Mouse (Mus musculus): ENCODE data around the gene Pet117.
"Not testable (repeated sequence)": the region's sequence is repeated elsewhere in the genome, so short reads cannot be mapped to it uniquely, and the experiment has no call there.

The Pet117 gene

GRCm38 (mm10) chr2:144368400-144369019 is at the start of gene Pet117, which contains the start of gene Kat14:
TSS of gene Pet117 (plus strand) at chr2:144368996.
TSS of gene Kat14 (plus strand) at chr2:144368983.
- peak; percentile 96 to 97 for DNase-seq

GRCm38 (mm10) chr2:144324218-144324617 is 44.6 kb upstream of the Pet117 start:
- DNase-seq, result no peak

- DNase-seq, result no peak
These were observed 39.3 kb upstream of the Pet117 start for GRCm38 (mm10) chr2:144329451-144329850.

GRCm38 (mm10) chr2:144329937-144330336 is 38.9 kb upstream of the Pet117 start:
- DNase-seq, result no peak

DNA sequence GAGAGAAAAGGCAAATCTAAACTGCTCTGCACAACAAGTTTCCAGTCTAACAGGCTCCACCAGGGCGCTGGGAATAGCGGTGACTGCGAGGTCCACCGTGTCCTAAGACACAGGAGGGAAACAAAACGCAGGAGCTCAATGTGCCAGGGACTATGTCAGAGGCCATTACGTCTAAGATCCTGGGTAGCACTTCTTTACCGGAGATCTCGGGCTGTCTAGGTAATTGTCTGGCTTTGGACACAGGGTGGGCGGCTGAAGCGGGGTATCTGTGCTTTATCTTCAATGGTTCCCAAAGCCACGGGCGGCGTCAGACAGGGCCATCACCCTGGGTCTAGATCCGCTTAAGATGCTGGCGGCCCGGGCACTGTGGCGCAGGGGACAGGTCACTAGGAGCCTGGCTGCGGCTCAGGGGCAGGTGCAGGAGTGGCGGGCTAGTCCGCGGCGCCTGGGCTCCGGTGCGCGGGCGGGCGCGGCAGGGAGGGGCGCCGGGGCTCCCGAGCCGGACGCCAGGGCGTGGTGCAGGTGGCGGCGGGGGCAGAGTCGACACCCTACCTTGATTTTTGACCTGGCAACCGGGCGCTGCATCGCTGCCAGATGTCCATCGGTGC is 38.3 kb upstream of the Pet117 start:
- DNase-seq, result peak in 1 of 2 experiments; percentile 30

- DNase-seq, result peak; percentile 26 to 30
These were observed 37.8 kb upstream of the Pet117 start for GRCm38 (mm10) chr2:144330960-144331371.

DNA sequence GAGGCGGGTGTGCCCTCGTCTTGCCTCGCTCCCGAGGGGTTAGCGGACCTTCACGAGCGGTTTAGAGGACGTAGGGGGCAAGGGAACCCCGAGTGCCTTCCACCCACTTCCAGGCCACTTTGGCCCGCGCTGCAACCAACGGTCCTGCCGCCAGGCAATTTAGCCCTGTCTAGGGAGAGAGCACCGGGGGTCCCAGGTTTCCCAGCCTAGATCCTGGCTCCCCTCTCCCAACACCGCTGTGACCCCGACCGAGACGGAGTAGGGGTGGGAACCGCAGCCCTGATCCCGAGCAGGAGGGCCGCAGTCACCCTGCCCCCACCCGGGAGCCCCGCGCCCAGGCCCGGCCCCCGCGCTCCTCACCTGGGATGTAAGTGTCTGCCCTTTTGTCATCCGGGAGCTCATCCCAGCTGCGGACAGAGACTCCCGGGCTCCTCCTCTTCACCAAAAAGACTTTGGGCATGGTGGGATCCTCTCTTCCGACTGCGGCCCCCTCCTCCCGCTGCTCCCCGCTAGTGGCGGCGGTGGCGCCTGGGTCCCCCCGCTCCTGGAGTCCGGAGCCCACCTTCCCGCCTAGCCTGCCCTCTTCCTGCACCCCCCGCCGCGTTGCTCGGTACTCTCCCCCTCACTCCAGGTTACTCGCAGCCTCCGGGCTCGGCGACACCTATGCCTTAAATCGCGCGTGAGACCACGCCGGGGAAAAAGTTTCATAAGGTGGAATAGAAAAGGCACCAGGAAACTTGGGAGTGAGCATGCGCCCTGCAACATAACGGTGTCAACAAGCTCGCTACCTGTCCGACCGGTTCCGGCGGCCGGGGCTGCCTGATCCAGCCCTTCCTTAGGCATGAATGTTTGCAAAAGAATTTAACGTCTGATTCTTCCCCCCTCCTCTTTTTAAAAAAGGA is 37.1 kb upstream of the Pet117 start, which contains the start of gene Ovol2:
TSS of gene Ovol2 (minus strand) at position 746 of the 902 bp plus-strand sequence.
- DNase-seq, result peak; percentile 14 to 19

DNA sequence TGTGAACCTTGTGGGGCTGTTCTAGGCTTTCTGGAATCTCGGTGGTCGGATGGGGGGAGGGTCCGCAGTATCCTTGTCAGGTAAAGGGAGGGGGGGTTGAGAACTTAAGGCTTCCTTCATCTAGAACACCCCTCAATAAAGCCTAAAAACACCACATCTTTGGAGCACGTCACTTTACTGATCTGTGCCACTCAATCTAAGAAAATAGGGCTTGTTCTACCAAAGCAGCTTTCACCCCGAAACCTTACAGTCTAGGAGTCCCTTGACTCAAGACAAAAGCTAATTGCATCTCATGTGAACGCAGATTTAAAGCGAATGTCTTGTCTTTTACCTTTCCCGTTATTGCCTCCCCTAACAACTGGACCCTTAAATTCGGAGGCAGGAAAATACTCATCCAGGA is 36.3 kb upstream of the Pet117 start:
- no peak for DNase-seq

GRCm38 (mm10) chr2:144333138-144333842 is 35.5 kb upstream of the Pet117 start:
- DNase-seq, result peak in 1 of 2 experiments; percentile 16

DNA sequence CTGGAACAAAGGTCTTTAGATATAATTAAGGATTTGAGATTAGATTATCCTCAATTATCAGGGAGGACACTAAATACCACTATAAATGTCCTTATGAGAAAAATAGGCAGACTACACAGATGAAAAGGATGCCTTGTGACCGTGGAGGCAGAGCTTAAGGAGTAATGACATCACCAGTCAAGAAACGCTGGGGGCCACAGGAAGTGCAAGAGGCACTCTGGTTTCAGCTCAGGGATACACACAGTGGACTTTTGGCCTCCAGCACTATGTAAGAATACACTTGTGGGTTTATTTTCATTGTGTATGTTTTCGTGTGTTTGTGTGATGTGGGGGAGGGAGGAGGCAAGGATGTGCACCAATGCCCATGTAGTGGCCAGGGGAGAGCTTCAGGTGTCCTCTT is 31.6 kb upstream of the Pet117 start:
- no peak for DNase-seq

DNA sequence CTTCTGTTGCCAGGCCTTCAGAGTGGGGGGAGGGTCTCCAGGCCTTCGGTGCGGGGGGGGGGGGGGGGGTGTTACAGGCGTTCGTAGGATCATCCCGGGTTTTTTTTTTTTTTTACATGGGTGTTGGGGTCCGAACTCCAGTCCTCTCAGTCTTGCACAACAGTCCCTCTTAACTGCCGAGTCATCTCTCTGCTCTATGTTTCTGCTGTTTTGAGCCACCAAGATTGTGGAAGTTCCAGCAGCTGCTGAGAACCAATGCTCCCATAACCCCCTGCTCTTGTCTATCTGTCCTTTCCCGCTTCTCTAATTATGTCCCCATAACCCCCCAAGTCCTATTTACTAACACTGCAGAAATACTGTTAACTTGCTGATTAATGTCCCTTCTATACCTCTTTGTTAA is 31.1 kb upstream of the Pet117 start:
- no peak for DNase-seq

DNA sequence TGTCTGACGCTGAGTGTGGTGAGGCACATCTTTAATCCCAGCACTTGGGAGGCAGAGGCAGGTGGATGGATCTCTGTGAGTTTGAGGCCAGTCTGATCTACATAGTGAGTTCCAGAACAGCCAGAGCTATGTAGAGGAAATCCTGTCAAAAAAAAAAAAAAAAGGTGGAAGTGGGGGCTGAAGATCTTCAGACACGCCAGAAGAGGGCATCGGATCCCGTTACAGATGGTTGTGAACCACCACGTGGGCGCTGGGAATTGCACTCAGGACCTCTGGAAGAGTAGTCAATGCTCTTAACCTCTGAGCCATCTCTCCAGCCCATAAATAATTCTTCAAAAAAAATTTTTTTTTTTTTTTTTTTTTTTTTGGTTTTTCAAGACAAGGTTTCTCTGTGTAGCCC is 30.6 kb upstream of the Pet117 start:
- not testable (repeated sequence) for DNase-seq

GRCm38 (mm10) chr2:144343158-144343557 is 25.6 kb upstream of the Pet117 start:
- no peak for DNase-seq

DNA sequence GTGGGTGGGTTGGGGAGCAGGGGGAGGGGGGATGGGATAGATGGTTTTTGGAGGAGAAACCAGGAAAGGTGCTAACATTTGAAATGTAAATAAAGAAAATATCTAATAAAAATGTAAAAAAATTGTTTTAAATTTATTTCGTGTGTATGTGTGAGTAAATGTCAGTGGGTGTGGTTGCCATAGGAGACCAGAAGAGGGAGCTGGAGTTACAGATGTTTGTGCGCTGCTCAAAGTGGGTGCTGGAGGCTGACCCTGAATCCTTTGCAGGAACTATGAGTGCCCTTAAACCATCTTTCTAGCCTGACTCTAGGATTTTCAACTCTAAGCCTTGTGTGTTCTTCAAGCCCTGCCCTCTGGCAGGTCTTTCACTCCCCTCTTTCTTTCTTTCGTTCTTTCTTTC is 20.3 kb upstream of the Pet117 start:
- no peak for DNase-seq

GRCm38 (mm10) chr2:144352843-144353242 is 16.0 kb upstream of the Pet117 start:
- DNase-seq, result no peak

DNA sequence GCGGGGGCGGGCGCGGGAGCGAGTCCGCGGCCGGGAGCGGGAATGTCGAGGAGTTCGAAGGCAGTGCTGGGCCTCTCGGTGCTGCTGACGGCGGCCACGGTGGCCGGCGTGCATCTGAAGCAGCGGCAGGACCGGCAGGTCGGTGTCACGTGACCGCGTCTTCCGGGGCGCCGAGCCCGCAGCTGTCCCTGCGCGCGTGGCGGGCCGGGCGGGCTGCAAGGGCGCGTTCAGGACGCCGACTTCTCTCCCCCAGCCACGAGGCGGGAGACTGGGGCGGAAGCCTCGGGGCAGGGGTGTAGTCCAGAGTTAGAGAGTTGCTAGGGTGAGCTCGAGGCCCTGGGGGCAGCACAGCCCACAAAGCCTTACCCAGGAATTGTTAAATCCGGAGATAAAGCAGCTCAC is 225 bp downstream of the Pet117 start:
- DNase-seq, result no peak

- no peak for DNase-seq
These were observed 715 bp downstream of the Pet117 start for GRCm38 (mm10) chr2:144369511-144369910.

DNA sequence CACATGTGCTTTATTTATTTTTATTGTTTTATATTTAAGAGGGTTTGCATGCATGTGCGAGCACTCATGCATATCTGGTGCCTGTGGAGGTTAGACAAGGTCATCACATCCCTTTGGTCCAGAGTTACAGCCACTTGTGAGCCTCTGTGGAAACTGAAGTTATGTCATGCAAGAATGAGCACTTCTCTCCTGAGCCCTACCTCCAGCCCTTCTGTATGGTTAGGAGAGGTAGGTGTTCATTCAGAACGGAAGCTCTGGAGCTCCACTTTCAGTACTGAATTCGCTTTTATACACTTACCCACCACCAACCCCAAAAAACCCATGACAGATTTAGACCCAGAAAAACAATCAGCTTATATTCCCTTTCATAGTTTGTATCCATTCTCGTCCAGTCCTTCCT is 2.8 kb downstream of the Pet117 start:
- DNase-seq, result no peak

DNA sequence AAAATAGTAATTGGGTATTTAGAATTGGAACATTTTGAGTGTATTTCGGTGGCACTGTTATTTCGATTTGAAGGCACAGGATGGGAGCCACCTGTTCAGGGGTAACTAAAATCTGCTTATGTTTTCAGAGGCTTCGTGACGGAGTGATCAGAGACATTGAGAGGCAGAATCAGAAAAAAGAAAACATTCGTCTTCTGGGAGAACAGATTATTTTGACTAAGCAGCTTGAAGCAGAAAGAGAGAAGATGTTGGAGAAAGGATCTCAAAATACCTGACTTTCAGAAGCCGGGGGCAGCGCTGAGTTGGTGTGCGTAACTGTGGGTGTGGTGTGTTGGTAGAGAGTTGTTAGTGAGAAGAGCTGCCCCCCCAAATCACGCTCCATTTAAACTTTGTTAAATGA is 4.3 kb downstream of the Pet117 start:
- no peak for DNase-seq

GRCm38 (mm10) chr2:144375063-144375703 is 6.4 kb downstream of the Pet117 start:
- DNase-seq, result no peak

DNA sequence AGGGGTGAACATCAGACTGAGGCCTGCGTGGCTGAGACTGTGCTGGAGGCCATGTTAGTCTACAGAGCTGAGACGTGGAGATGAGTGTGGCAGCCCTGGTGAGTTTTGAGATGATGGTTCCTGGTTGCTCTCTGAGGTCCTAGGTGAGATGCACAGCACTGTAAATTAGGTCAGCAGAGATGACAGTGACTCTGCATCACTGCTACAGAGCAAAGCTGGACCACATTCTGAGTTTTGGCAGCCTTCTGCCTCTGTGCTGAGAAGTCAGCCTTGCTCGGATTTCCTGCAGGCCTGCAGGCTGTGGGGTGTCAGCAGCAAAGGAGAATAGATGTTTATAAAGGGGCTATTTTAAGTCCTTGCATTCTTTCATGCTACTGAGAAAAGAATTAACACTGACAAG is 12.5 kb downstream of the Pet117 start:
- peak; percentile 64 to 78 for DNase-seq

GRCm38 (mm10) chr2:144381741-144382140 is 12.9 kb downstream of the Pet117 start:
- peak; percentile 19 to 66 for DNase-seq

Data from cerebellum, postnatal 25 days (tissue).